Mouse (Mus musculus): ENCODE data around the gene Trpv3.

- no peak for TF ChIP-seq HCFC1 (IDR thresholded peaks at IDR 0.05; ENCODE audit: borderline replicate concordance, insufficient read depth, low read length)
- no peak for TF ChIP-seq ZC3H11A (IDR thresholded peaks at IDR 0.05; ENCODE audit: borderline replicate concordance, low read depth, low read length)
- TF ChIP-seq CHD2 (IDR thresholded peaks at IDR 0.05; ENCODE audit: low read depth, low read length), result no peak
- no peak for TF ChIP-seq ZNF384 (IDR thresholded peaks at IDR 0.05; ENCODE audit: low read depth, low read length)
These were observed 41.3 kb upstream of the Trpv3 start for GRCm38 (mm10) chr11:73225856-73226255.
